Mouse (Mus musculus) liver, embryonic 14.5 days (tissue): ENCODE results near the gene Fhit. TPM values are rescaled to one million over a fixed set of nuclear protein-coding genes. Genes with fewer than 3 reads are reported as not detected.

Source experiments
- ATAC-seq: fragments of 200-750 bp; cut with Nextera tagmentation; 2 replicates; pipeline ENCODE4 v1.8.0; 2017; ENCODE audit warnings: moderate number of reproducible peaks, mild to moderate bottlenecking, moderate library complexity; ENCODE audit not compliant: insufficient read depth
- DNase-seq, 3 experiments: peaks; one replicate each; pipeline ENCODE4 v3.0.0-alpha.2; 2012 to 2013; ENCODE audit warnings: low read depth in 3 of 3, low spot score in 3 of 3
- H3K27ac ChIP-seq: fragments of 300-500 bp; sonication (generic); 2 replicates; pipeline ENCODE4 v1.5.1; 2014; ENCODE audit warnings: moderate library complexity, mild to moderate bottlenecking, control low read depth, inconsistent platforms
- H3K27me3 ChIP-seq: fragments of 300-500 bp; sonication (generic); 2 replicates; pipeline ENCODE4 v1.6.1; 2014; ENCODE audit warnings: mild to moderate bottlenecking, low read length, moderate library complexity; ENCODE audit not compliant: control insufficient read depth, insufficient read depth
- H3K36me3 ChIP-seq: fragments of 300-500 bp; sonication (generic); replicated peaks from 2 replicates; pipeline ENCODE4 v1.6.1; 2014; ENCODE audit warnings: low read depth; ENCODE audit not compliant: control insufficient read depth, insufficient read depth
- H3K4me1 ChIP-seq, 2 experiments: fragments of 200-500 bp in 1 of 2; fragments of 300-500 bp in 1 of 2; sonication (generic) in 1 of 2; replicated peaks; 2 replicates each; pipeline ENCODE4 v1.6.1; 2012 to 2014; ENCODE audit warnings: antibody characterized with exemption in 1 of 2, inconsistent platforms in 1 of 2, low read length in 1 of 2; ENCODE audit not compliant: control insufficient read depth in 2 of 2, insufficient read depth in 2 of 2
- H3K4me2 ChIP-seq: fragments of 300-500 bp; sonication (generic); 2 replicates; pipeline ENCODE4 v1.6.1; 2014; ENCODE audit warnings: low read depth, mild to moderate bottlenecking, control low read depth, moderate library complexity
- H3K4me3 ChIP-seq, 2 experiments: fragments of 200-500 bp in 1 of 2; fragments of 300-500 bp in 1 of 2; sonication (generic) in 1 of 2; 2 replicates each; pipeline ENCODE4 v1.5.1; 2012 to 2014; ENCODE audit warnings: low read depth in 2 of 2, low read length in 2 of 2, mild to moderate bottlenecking in 2 of 2, control low read depth in 1 of 2, inconsistent platforms in 1 of 2, moderate library complexity in 1 of 2; ENCODE audit not compliant: insufficient read depth in 1 of 2
- H3K9ac ChIP-seq: fragments of 300-500 bp; sonication (generic); replicated peaks from 2 replicates; pipeline ENCODE4 v1.6.1; 2014; ENCODE audit warnings: mild to moderate bottlenecking, control low read depth, moderate library complexity
- H3K9me3 ChIP-seq: fragments of 300-500 bp; sonication (generic); 2 replicates; pipeline ENCODE4 v1.6.1; 2016; ENCODE audit warnings: low read length, mixed read lengths; ENCODE audit not compliant: control insufficient read depth
- CTCF ChIP-seq: IDR thresholded peaks from 2 replicates; pipeline ENCODE4 v1.5.1; 2016; ENCODE audit warnings: antibody characterized with exemption, low read depth, control low read depth
- EP300 ChIP-seq: IDR thresholded peaks from 2 replicates; pipeline ENCODE4 v1.6.1; 2016; ENCODE audit warnings: antibody characterized with exemption, low read depth
- WGBS: fragments of 180-500 bp; shearing (Covaris S2); extraction: QIAGEN DNeasy Blood & Tissue Kit; methylation state at CpG from one replicate; pipeline ENCODE4 v1.1.7; 2014; ENCODE audit not compliant: insufficient replicate concordance; 5-methylcytosine and 5-hydroxymethylcytosine counted together
- polyA plus RNA-seq, 2 experiments: library from polyadenylated mRNA; depleted of rRNA in 1 of 2; stranded (reverse) in 1 of 2; unstranded in 1 of 2; fragments of >200 nt; fragmentation: Nextera tagmentation in 1 of 2; extraction: Ambion mirVana in 1 of 2; gene quantifications; 2 replicates each; pipeline versions ENCODE4 v1.2.1 to v1.2.3; 2012 to 2014

The Fhit gene
- polyA plus RNA-seq, 2 experiments = 1.4 to 1.9 TPM

DNA sequence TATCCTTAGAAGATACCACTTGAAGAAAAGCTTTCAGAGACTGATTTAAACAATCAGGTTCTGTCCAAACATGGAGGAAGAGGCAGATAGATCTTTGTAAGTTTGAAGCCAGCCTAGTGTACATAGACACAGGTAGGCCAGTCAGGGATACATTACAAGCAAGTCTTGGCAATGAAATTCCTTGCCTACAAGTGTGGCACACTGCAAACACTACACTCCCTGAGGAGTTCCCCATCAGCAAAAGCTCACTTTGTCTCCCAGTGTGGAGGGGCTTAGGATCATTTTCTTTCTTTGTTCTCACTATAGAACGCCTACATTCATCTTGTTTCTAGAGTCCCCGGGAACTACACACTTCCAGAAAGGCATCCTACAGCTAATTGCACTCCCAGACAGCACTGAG, 1126.6 kb downstream of the Fhit start:
- Histone ChIP-seq H3K36me3 (no peaks in the 10 kb centered on the region), H3K9ac (no peak overlapping the region), H3K4me3 (no peak overlapping the region), H3K27ac (no peak overlapping the region), H3K4me2 (no peak overlapping the region), H3K27me3 (no peaks in the 10 kb centered on the region), H3K9me3 (no peaks in the 10 kb centered on the region), H3K4me1 (no peaks in the 10 kb centered on the region)
- TF ChIP-seq CTCF (no peak), EP300 (no peak)
- WGBS = 41% methylated on average over 2 of the region's 2 CpGs
- ATAC-seq (no peak), DNase-seq (no peak)

GRCm38 (mm10) chr14:10023382-10023781, 1138.5 kb downstream of the Fhit start:
- no peak overlapping the region for H3K4me2 ChIP-seq
- WGBS = 56% methylated on average over 2 of the region's 2 CpGs
- no peak for ATAC-seq

DNA sequence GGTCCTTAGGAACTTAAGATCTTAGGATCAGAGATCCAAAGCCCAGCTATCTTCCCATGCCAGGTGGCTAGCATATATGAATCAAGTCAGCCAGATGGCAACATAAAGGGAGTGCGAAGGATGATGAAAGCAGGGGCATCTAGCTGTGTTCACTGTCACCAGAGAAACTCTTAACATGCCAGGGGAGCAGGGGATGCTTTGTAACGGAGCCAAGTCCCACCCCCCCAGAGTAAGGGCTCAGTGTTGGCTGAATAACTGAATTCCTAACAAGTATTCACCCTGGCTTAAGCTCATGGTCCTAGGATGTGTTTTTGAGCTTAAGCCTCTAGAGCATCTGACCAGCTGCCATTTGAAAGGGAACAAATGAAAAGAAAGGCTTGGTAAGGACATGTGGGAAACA, 1139.5 kb downstream of the Fhit start:
- Histone ChIP-seq H3K4me1 (no peaks in the 10 kb centered on the region), H3K9me3 (no peaks in the 10 kb centered on the region), H3K4me2 (no peak overlapping the region), H3K27ac (no peak overlapping the region), H3K9ac (no peak overlapping the region), H3K4me3 (no peak overlapping the region), H3K27me3 (no peaks in the 10 kb centered on the region), H3K36me3 (no peaks in the 10 kb centered on the region)
- 47% methylated on average over 2 of the region's 2 CpGs for WGBS
- DNase-seq = no peak
- no peak for ATAC-seq
- TF ChIP-seq CTCF = no peak
- TF ChIP-seq EP300 = no peak

More at GRCm38 (mm10) chr14:10023382-10023781, 1138.5 kb downstream of the Fhit start:
- DNase-seq = no peak
- H3K27me3 ChIP-seq = no peaks in the 10 kb centered on the region
- H3K27ac ChIP-seq = no peak overlapping the region
- H3K9ac ChIP-seq = no peak overlapping the region
- no peak overlapping the region for H3K4me3 ChIP-seq
- TF ChIP-seq EP300 (no peak), CTCF (no peak)
- no peaks in the 10 kb centered on the region for H3K4me1 ChIP-seq
- H3K36me3 ChIP-seq = no peaks in the 10 kb centered on the region
- no peaks in the 10 kb centered on the region for H3K9me3 ChIP-seq

DNA sequence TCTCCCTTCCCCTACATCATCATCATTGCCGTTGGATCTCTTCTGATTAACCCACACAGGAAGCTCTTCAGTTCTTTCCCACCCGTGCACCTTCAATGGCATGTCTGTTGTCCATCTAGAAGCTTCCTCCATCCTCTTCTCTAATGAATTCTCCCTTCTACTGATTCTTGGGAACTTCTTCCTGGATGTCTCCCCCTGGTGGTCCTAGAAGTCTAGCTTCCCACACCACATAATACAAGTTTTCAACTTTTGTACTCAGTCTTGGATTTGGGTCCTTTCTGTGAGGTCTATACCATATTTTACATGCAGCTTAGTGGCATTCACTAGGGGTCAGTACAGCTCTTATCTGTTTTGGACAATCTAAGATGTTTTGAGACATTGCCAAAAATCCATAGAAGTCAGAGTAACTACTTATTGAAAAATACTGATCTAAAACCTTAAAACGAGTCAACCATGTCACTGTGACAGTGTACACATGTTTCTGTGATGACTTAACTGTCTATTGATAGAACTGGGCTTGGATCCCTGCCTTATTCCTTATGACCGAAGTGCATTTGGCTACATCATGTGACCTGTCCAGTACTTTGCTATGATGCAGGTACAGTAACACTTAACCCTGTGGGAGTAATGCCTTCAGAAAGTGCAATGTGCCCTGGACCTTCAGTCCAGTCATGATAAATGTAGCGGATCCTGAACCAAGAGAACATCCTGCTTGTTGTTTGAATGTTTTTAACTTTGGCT, 1141.3 kb downstream of the Fhit start:
- Histone ChIP-seq H3K27ac (no peak overlapping the region), H3K9ac (no peak overlapping the region), H3K27me3 (no peaks in the 10 kb centered on the region), H3K36me3 (no peaks in the 10 kb centered on the region), H3K4me1 (no peaks in the 10 kb centered on the region), H3K9me3 (no peaks in the 10 kb centered on the region), H3K4me2 (no peak overlapping the region), H3K4me3 (no peak overlapping the region)
- DNase-seq = no peak
- TF ChIP-seq EP300 = no peak
- no peak for TF ChIP-seq CTCF
- WGBS = 50% methylated on average over 5 of the region's 5 CpGs
- no peak for ATAC-seq

GRCm38 (mm10) chr14:10013817-10014266, 1148.0 kb downstream of the Fhit start:
- Histone ChIP-seq H3K4me3 (no peak overlapping the region), H3K27me3 (no peaks in the 10 kb centered on the region), H3K9me3 (no peaks in the 10 kb centered on the region), H3K4me1 (no peaks in the 10 kb centered on the region), H3K27ac (no peak overlapping the region), H3K36me3 (no peaks in the 10 kb centered on the region), H3K9ac (no peak overlapping the region), H3K4me2 (no peak overlapping the region)
- WGBS = 41% methylated on average over 1 of the region's 1 CpGs
- TF ChIP-seq EP300 (no peak), CTCF (no peak)
- DNase-seq = no peak
- ATAC-seq = no peak
